In genomic region chr6:17748866-17749582, GRCm38 (mm10) we compare ENCODE assay signal across 8 mouse cellular contexts. TPM values are rescaled to one million over a fixed set of nuclear protein-coding genes. Genes with fewer than 3 reads are reported as not detected.
DNase-seq lines count a peak whose midpoint lies in the region; ATAC-seq and TF ChIP-seq lines count a peak whose summit lies in the region.

No protein-coding gene starts in this region.

- DNase-seq in adrenal gland, postnatal 10 days, result peak; percentile 64
- peak; percentile 60 for DNase-seq in kidney, postnatal 14 days
- DNase-seq in naive thymus-derived CD4-positive, alpha-beta T cell, adult 2 months (ENCODE audit: low read depth), result peak; percentile 64
- peak; percentile 72 for DNase-seq in splenic B cell, adult 2 months (ENCODE audit: low read depth, low spot score)

- H3K27me3 ChIP-seq in C2C12 (ENCODE audit: control insufficient read depth, insufficient read depth, insufficient read length), result no peaks in the 10 kb centered on the region
- H3K27me3 ChIP-seq in embryonic facial prominence, embryonic 12.5 days, result no peaks in the 10 kb centered on the region
- no peaks in the 10 kb centered on the region for H3K27me3 ChIP-seq in heart, embryonic 13.5 days (replicated peaks)
- no peaks in the 10 kb centered on the region for H3K27me3 ChIP-seq in liver, embryonic 12.5 days (replicated peaks)
- no peaks in the 10 kb centered on the region for H3K27me3 ChIP-seq in splenic B cell, adult 2 months (ENCODE audit: control insufficient read depth, insufficient read depth, low read length, poor library complexity, severe bottlenecking)

- peaks cover 9% of the 10 kb centered on the region for H3K79me3 ChIP-seq in C2C12 (ENCODE audit: low read depth)

- 2% methylated on average over 18 of the region's 18 CpGs for WGBS in embryonic facial prominence, embryonic 12.5 days
- WGBS in heart, embryonic 13.5 days, result 3% methylated on average over 18 of the region's 18 CpGs
- 3% methylated on average over 18 of the region's 18 CpGs for WGBS in liver, embryonic 12.5 days (ENCODE audit: insufficient replicate concordance)

- no peaks in the 10 kb centered on the region for H3K36me3 ChIP-seq in C2C12 (ENCODE audit: control insufficient read depth, insufficient read depth)
- no peaks in the 10 kb centered on the region for H3K36me3 ChIP-seq in embryonic facial prominence, embryonic 12.5 days
- no peaks in the 10 kb centered on the region for H3K36me3 ChIP-seq in heart, embryonic 13.5 days
- H3K36me3 ChIP-seq in liver, embryonic 12.5 days, result no peaks in the 10 kb centered on the region
- H3K36me3 ChIP-seq in splenic B cell, adult 2 months (ENCODE audit: control insufficient read depth, insufficient read depth, low read length, poor library complexity, severe bottlenecking), result no peaks in the 10 kb centered on the region

- H3K4me3 ChIP-seq in C2C12 (ENCODE audit: insufficient read depth, poor library complexity, severe bottlenecking), result peak overlapping the region; percentile 15
- H3K4me3 ChIP-seq in embryonic facial prominence, embryonic 12.5 days, result peak overlapping the region; percentile 33
- H3K4me3 ChIP-seq in heart, embryonic 13.5 days, result peak overlapping the region; percentile 60
- H3K4me3 ChIP-seq in liver, embryonic 12.5 days, result peak overlapping the region; percentile 56

- peak overlapping the region; percentile 34 for H3ac ChIP-seq in C2C12 (ENCODE audit: control insufficient read depth, insufficient read length, low read depth)

- no peak for TF ChIP-seq CTCF in C2C12 (IDR thresholded peaks at IDR 0.05; ENCODE audit: control insufficient read depth, insufficient read depth, insufficient read length)

- peak overlapping the region; percentile 41; the same call in 1 of the 2 replicates for H3K9ac ChIP-seq in embryonic facial prominence, embryonic 12.5 days
- peak overlapping the region; percentile 86 for H3K9ac ChIP-seq in heart, embryonic 13.5 days
- peak overlapping the region; percentile 70 for H3K9ac ChIP-seq in liver, embryonic 12.5 days

- peak overlapping the region; percentile 55 for H3K4me2 ChIP-seq in embryonic facial prominence, embryonic 12.5 days (replicated peaks)
- H3K4me2 ChIP-seq in heart, embryonic 13.5 days, result peak overlapping the region; percentile 72
- H3K4me2 ChIP-seq in liver, embryonic 12.5 days, result peak overlapping the region; percentile 83

- peak; percentile 97 for ATAC-seq in embryonic facial prominence, embryonic 12.5 days (ENCODE audit: insufficient number of reproducible peaks, insufficient read depth, low FRiP score, low TSS enrichment)
- peak; percentile 91 for ATAC-seq in heart, embryonic 13.5 days (ENCODE audit: extremely low read depth, insufficient number of reproducible peaks, low FRiP score, low TSS enrichment)
- peak; percentile 97 for ATAC-seq in liver, embryonic 12.5 days

- H3K27ac ChIP-seq in embryonic facial prominence, embryonic 12.5 days, result peak overlapping the region; percentile 67
- H3K27ac ChIP-seq in heart, embryonic 13.5 days (replicated peaks), result peak overlapping the region; percentile 89
- peak overlapping the region; percentile 76 for H3K27ac ChIP-seq in liver, embryonic 12.5 days

- H3K79me2 ChIP-seq in C2C12 (ENCODE audit: control insufficient read depth, insufficient read depth), result peaks cover 13% of the 10 kb centered on the region

- no peaks in the 10 kb centered on the region for H3K9me3 ChIP-seq in embryonic facial prominence, embryonic 12.5 days
- H3K9me3 ChIP-seq in heart, embryonic 13.5 days, result no peaks in the 10 kb centered on the region
- H3K9me3 ChIP-seq in liver, embryonic 12.5 days (replicated peaks), result no peaks in the 10 kb centered on the region

- peaks cover 11% of the 10 kb centered on the region; the same call in 1 of the 2 replicates for H3K4me1 ChIP-seq in embryonic facial prominence, embryonic 12.5 days
- H3K4me1 ChIP-seq in heart, embryonic 13.5 days, result peaks cover 40% of the 10 kb centered on the region
- peaks cover 49% of the 10 kb centered on the region for H3K4me1 ChIP-seq in liver, embryonic 12.5 days

TF ChIP-seq in C2C12, 6 proteins besides CTCF, POLR2A, EP300 and RAD21:
- no peak for TF ChIP-seq MYOG (IDR thresholded peaks at IDR 0.05; ENCODE audit: control insufficient read depth, extremely low read depth, insufficient read length)
- TF ChIP-seq USF1 (IDR thresholded peaks at IDR 0.05; ENCODE audit: low read depth), result no peak
- TF ChIP-seq CEBPB (IDR thresholded peaks at IDR 0.05; ENCODE audit: low read depth), result no peak
- no peak for TF ChIP-seq FOSL1 (IDR thresholded peaks at IDR 0.05; ENCODE audit: insufficient read depth, low read length, poor library complexity, severe bottlenecking)
- TF ChIP-seq MAX (IDR thresholded peaks at IDR 0.05), result no peak
- no peak for TF ChIP-seq MYOD1 (IDR thresholded peaks at IDR 0.05; ENCODE audit: control insufficient read depth, insufficient read length, low read depth)

RNA-seq across cellular contexts. Expression of gene St7, which starts 56.3 kb away (rescaled TPM):
- 8.4 TPM for polyA plus RNA-seq in C2C12 (2012; fragmentation: generic; extraction: Trizol)
- 10 to 100 TPM; 18.2 to 21.6 TPM for total RNA-seq in adrenal gland, postnatal 10 days (2021)
- 28.4 and 31.3 TPM in 2 replicates for polyA plus RNA-seq in embryonic facial prominence, embryonic 12.5 days (2016; fragmentation: Nextera tagmentation; extraction: Ambion mirVana)
- polyA plus RNA-seq in heart, embryonic 13.5 days (2015; fragmentation: Nextera tagmentation; extraction: Ambion mirVana), result 25.9 and 31.9 TPM in 2 replicates
- 13.8 and 14.5 TPM in 2 replicates for polyA plus RNA-seq in liver, embryonic 12.5 days (2016; fragmentation: Nextera tagmentation; extraction: Ambion mirVana)

Comparison
In these comparisons a context has a peak if more than half of its experiments do, and no peak if none do; other contexts are left out.
1. Peak in every context shown above with its lines: DNase-seq, ATAC-seq, H3K4me3 ChIP-seq and H3K27ac ChIP-seq.